Mouse (Mus musculus): ENCODE measurements around the gene Calhm2. TPM values are rescaled to one million over a fixed set of nuclear protein-coding genes. Genes with fewer than 3 reads are reported as not detected.
A peak's percentile ranks its signal among the peaks of the same experiment; 100 is the strongest.

Gene Calhm2
- polyA plus RNA-seq, 1 experiment, result not detected

DNA sequence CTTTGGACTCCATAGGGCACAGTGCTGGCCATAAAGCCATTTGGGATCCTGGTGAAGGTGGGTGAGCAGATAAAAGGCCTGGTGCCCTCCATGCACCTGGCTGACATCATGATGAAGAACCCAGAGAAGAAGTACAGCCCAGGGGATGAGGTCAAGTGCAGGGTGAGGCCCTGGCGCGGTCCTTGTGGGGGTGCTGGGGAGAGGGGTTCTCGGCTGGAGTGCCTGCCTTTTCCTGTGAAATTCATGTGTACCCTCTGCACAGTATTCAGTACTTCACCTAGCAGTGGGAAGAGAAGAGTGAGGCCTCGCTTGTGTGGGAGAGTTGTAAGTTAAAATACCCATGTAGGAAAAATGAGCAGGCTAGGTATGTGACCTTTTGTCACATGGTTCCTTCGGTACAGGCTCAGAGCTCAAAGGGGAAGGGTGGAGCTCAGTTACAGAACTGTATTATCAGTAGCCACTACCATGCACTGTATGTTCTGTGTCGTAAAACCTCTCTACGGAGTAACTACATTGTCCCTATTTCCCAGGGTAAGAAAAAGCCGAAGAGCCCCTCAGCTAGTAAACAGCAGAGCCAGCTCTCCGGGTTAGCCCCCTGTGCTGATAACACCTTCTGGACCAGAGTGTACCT, 33.3 kb downstream of the Calhm2 start:
- no peaks in the 10 kb centered on the region for H3K27me3 ChIP-seq (ENCODE audit: control insufficient read depth)
- no peaks in the 10 kb centered on the region for H3K9me3 ChIP-seq (ENCODE audit: control insufficient read depth, low read length)
- no peak overlapping the region for H3K4me3 ChIP-seq (replicated peaks)
- H3K36me3 ChIP-seq (ENCODE audit: control insufficient read depth), result peaks cover 100% of the 10 kb centered on the region
- no peak for TF ChIP-seq GATA1 (IDR thresholded peaks at IDR 0.05; ENCODE audit: low read length)
- TF ChIP-seq TAL1 (IDR thresholded peaks at IDR 0.05; ENCODE audit: low read length), result no peak
- no peaks in the 10 kb centered on the region for H3K4me1 ChIP-seq (ENCODE audit: control insufficient read depth)

DNA sequence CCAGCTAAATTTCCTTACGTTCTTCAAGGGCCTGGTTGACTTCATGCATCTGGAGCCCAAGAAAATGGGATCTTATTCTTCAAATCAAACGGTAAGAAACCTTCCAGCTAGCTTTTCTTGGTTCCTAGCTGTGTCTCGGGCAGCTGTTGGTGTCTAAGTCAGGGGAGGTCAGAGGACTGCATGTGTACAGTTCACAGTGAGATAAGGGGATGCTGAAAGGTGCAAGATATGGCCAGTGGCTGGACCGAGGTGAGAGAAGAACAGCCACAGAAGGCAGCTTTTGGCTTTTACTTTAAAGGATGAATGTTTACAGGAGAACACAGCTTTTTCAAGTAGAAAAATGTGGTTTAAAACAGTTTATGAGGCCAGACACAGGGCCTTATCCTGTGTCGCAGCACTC, 37.0 kb downstream of the Calhm2 start:
- TF ChIP-seq GATA1 (IDR thresholded peaks at IDR 0.05; ENCODE audit: low read length) (no peak), TAL1 (IDR thresholded peaks at IDR 0.05; ENCODE audit: low read length) (no peak)
- no peaks in the 10 kb centered on the region for H3K4me1 ChIP-seq (ENCODE audit: control insufficient read depth)
- no peak overlapping the region for H3K4me3 ChIP-seq (replicated peaks)
- H3K9me3 ChIP-seq (ENCODE audit: control insufficient read depth, low read length), result no peaks in the 10 kb centered on the region
- H3K36me3 ChIP-seq (ENCODE audit: control insufficient read depth), result peaks cover 99% of the 10 kb centered on the region
- H3K27me3 ChIP-seq (ENCODE audit: control insufficient read depth), result no peaks in the 10 kb centered on the region

DNA sequence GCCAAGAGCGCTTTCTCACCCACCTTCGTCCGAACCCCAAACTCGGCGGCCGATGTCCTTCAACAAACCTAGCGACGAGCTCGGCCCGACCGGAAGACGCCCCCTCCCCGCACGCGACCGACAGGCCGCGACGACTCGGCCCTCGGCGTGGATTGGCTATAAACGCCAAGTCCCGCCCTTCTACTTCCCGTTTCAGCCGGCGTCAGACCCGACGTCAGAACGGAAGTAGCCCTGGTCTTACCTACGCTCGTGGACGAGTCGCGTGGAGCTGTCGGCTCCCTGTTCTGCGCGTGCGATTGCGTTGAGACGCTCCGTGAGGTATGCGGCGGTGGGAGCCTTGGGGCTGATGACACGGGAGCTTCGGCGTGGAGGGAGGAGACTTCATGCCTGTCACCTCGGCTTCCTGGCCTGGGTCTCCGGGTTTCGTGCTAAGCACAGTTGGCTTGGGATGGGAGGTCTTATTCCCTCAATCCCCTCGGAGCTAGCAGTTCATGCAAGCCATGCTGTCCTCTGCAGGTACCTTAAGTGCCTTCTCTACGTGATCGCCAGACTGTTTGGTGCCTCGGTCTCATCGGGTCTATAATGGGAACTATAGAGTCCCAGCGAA, 47.4 kb downstream of the Calhm2 start, which contains the start of the genes Usmg5 and Pdcd11:
Gene Usmg5, minus strand, starts transcription at position 98 of the 607 bp plus-strand sequence.
Gene Pdcd11, plus strand, starts transcription at position 219 of the 607 bp plus-strand sequence.
- no peak for TF ChIP-seq TAL1 (IDR thresholded peaks at IDR 0.05; ENCODE audit: low read length)
- TF ChIP-seq GATA1 (IDR thresholded peaks at IDR 0.05; ENCODE audit: low read length), result no peak
- Histone ChIP-seq H3K4me1 (ENCODE audit: control insufficient read depth) (peaks cover 31% of the 10 kb centered on the region), H3K9me3 (ENCODE audit: control insufficient read depth, low read length) (no peaks in the 10 kb centered on the region), H3K27me3 (ENCODE audit: control insufficient read depth) (no peaks in the 10 kb centered on the region), H3K36me3 (ENCODE audit: control insufficient read depth) (peaks cover 57% of the 10 kb centered on the region), H3K4me3 (replicated peaks) (peak within 1 kb of the TSS; percentile 74)

DNA sequence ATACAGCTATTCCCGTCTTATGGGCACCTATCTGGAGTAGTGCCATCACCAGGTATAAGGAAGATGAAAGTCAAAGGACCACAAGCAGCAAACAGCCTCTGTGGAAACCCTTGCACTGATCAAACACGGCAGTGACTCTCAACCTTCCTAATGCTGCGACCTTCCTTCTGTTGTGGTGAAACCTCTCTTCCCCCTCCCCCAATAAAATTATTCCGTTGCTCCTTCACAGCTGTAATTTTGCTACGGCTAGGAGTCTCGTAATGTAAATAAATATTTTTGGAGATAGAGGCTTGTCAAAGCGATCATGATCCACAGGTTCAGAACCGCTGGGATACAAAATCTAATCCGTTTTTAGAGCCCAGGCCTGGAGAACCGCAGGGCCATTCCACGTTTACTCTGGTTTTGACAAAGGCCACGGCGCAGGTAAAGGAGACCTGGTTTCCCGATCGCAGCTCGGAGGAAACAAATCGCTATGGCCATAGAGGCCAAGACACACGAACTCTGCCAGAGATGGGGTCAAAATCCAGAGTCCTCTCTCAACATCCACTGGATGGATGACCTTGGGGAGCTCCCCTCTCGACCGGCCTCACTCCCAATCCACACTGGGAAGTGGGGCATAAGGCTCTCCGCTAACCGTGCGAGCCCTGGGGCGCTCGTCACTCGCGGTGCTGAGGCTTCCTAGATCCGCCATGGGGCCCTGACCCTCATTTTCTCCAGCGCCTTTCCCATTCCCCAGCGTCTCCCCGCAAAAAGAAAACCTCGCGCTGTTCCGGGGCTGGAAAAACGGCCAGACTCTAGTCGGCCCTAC, 48.2 kb downstream of the Calhm2 start:
- Histone ChIP-seq H3K27me3 (ENCODE audit: control insufficient read depth) (no peaks in the 10 kb centered on the region), H3K9me3 (ENCODE audit: control insufficient read depth, low read length) (no peaks in the 10 kb centered on the region), H3K36me3 (ENCODE audit: control insufficient read depth) (peaks cover 56% of the 10 kb centered on the region), H3K4me3 (replicated peaks) (peak overlapping the region; percentile 74), H3K4me1 (ENCODE audit: control insufficient read depth) (peaks cover 31% of the 10 kb centered on the region)
- no peak for TF ChIP-seq TAL1 (IDR thresholded peaks at IDR 0.05; ENCODE audit: low read length)
- no peak for TF ChIP-seq GATA1 (IDR thresholded peaks at IDR 0.05; ENCODE audit: low read length)

DNA sequence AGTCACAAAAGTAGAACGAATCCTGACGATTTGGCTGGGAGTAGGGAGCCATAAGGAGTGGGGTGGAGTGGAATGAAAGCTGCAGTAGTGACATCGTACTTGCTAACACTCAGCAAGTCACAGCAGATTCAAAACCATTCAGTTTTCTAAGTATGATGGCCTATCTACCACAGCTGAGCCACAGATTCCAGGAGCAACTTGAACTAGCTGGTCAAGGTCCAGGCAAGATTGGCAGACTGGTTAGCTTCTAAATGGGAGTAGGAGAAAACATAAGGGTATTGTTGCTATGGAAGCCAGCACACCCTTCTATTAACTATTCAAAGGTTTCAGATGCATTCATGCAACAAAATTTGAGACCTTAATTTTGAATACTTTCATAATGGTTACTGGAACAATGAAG, 49.9 kb downstream of the Calhm2 start:
- H3K9me3 ChIP-seq (ENCODE audit: control insufficient read depth, low read length), result no peaks in the 10 kb centered on the region
- peaks cover 58% of the 10 kb centered on the region for H3K36me3 ChIP-seq (ENCODE audit: control insufficient read depth)
- no peak for TF ChIP-seq TAL1 (IDR thresholded peaks at IDR 0.05; ENCODE audit: low read length)
- no peak for TF ChIP-seq GATA1 (IDR thresholded peaks at IDR 0.05; ENCODE audit: low read length)
- H3K4me1 ChIP-seq (ENCODE audit: control insufficient read depth), result peaks cover 31% of the 10 kb centered on the region
- no peak overlapping the region for H3K4me3 ChIP-seq (replicated peaks)
- H3K27me3 ChIP-seq (ENCODE audit: control insufficient read depth), result no peaks in the 10 kb centered on the region

DNA sequence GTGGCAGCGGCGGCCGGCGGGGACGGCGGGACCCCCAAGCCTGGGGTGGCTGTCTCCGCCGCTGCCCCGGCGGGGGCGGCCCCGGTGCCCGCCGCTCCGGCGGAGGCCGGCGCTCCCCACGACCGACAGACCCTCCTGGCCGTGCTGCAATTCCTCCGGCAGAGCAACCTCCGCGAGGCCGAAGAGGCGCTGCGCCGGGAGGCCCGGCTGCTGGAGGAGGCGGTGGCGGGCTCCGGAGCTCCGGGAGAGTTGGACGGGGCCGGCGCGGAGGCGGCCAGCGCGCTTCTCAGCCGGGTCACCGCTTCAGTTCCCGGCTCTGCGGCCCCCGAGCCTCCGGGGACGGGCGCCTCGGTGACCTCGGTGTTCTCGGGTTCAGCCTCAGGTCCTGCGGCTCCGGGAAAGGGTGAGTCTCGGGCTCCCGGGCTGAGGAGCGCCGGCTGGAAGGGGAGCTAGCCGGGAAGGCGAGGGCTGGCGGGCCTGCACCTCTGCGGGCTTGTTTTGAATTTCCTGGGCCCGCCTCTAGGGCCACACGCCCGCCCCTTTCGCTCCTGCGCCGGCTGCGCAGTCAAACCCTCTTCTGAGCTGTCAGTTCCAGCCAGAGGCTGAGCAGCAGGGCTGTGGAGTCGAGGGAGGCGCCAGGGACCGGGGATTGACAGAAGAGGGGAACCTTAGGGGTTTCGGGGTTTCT, 70.0 kb downstream of the Calhm2 start:
- Histone ChIP-seq H3K36me3 (ENCODE audit: control insufficient read depth) (peaks cover 45% of the 10 kb centered on the region), H3K4me3 (replicated peaks) (peak overlapping the region; percentile 95), H3K9me3 (ENCODE audit: control insufficient read depth, low read length) (no peaks in the 10 kb centered on the region), H3K4me1 (ENCODE audit: control insufficient read depth) (peaks cover 24% of the 10 kb centered on the region), H3K27me3 (ENCODE audit: control insufficient read depth) (no peaks in the 10 kb centered on the region)
- TF ChIP-seq TAL1 (IDR thresholded peaks at IDR 0.05; ENCODE audit: low read length) (no peak), GATA1 (IDR thresholded peaks at IDR 0.05; ENCODE audit: low read length) (no peak)

DNA sequence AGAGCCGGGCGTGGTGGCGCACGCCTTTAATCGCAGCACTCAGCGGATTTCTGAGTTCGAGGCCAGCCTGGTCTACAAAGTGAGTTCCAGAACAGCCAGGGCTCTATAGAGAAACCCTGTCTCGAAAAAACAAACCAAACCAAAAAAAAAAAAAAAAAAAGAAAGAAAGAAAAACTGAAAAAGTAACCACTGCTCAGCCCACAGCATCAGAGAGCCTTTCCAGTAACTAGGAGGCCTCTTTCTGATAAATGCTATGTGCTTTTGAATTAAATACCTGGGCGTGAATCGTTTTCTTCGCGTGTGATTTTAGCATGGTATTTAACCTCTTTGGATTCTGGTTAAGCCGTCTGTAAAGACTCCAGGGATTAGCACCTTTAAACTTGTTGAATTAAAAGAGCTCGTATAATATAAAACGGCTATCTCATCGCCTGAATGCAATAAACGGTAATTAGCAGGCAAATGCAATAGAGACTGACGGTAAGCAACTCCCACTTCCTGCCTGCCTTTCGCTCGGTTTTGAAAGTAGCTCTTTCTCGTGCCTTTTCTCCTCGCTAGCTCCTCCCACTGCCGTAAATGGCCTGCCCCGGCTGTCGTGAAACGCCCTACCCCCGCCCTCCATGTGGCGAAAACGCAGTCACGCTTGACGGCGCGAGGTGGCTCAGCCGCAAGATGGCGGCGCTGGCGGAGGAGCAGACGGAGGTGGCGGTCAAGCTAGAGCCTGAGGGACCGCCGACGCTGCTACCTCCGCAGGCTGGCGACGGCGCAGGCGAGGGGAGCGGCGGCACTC, 70.8 kb downstream of the Calhm2 start, which contains the start of gene Taf5:
Gene Taf5, plus strand, starts transcription at position 651 of the 787 bp plus-strand sequence.
- TF ChIP-seq GATA1 (IDR thresholded peaks at IDR 0.05; ENCODE audit: low read length), result no peak
- no peak for TF ChIP-seq TAL1 (IDR thresholded peaks at IDR 0.05; ENCODE audit: low read length)
- H3K27me3 ChIP-seq (ENCODE audit: control insufficient read depth), result no peaks in the 10 kb centered on the region
- H3K4me1 ChIP-seq (ENCODE audit: control insufficient read depth), result peaks cover 24% of the 10 kb centered on the region
- H3K36me3 ChIP-seq (ENCODE audit: control insufficient read depth), result peaks cover 38% of the 10 kb centered on the region
- no peaks in the 10 kb centered on the region for H3K9me3 ChIP-seq (ENCODE audit: control insufficient read depth, low read length)
- H3K4me3 ChIP-seq (replicated peaks), result peak within 1 kb of the TSS; percentile 95

DNA sequence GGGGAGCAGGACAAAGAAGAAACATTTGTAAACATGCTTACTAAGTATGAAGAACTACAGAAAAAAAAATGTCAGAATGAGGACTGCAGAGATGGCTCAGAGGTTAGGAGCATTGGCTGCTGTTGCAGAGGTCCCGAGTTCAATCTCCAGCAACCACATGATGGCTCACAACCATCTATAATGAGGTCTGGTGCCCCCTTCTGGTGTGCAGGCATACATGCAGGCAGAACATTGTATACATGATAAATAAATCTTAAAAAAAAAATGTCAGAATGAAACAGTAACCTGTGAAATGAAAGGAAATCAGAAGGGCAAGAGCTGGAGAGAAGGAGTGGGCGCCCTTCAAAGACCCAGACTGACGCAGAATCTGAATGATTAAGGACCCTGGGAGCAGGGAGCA, 72.2 kb downstream of the Calhm2 start:
- Histone ChIP-seq H3K27me3 (ENCODE audit: control insufficient read depth) (no peaks in the 10 kb centered on the region), H3K4me3 (replicated peaks) (no peak overlapping the region), H3K36me3 (ENCODE audit: control insufficient read depth) (peaks cover 25% of the 10 kb centered on the region), H3K9me3 (ENCODE audit: control insufficient read depth, low read length) (no peaks in the 10 kb centered on the region), H3K4me1 (ENCODE audit: control insufficient read depth) (peaks cover 24% of the 10 kb centered on the region)
- TF ChIP-seq GATA1 (IDR thresholded peaks at IDR 0.05; ENCODE audit: low read length), result no peak
- TF ChIP-seq TAL1 (IDR thresholded peaks at IDR 0.05; ENCODE audit: low read length), result no peak

Measured in erythroblast, embryonic 14.5 days (primary cell).